Mouse (Mus musculus): ENCODE measurements at regions not wholly inside any gene's neighbourhood (a gene's known extent, or its start where the extent isn't known, plus 50 kb on each side); places are given as distances from the start of the nearest gene placed in this dataset.

DNA sequence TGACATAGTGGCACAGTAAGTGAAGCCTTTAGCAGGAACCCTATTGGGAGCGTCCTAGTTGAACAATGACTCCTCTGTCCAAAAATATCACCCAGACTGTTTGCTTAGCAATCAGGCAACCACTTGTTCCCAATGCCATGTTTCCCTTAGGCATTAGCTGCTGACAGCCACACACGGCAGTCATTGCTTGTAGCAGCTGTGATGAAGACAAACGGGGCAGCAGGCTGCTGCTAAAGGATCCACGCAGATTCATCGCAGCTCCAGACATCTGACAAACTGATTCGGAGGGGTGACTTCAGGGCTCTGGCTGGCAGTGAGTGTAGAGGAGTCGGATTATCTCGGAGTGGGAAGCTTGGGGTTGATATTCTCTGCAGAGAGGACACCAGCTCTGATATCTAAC is 120.0 kb upstream of the Kcnj6 start:
- Histone ChIP-seq H3K27ac (ENCODE audit: insufficient read depth, low read length) (no peak overlapping the region), H3K36me3 (ENCODE audit: control insufficient read depth, insufficient read depth, low read length, poor library complexity, severe bottlenecking) (no peaks in the 10 kb centered on the region), H3K4me1 (ENCODE audit: control insufficient read depth, insufficient read depth, low read length) (no peaks in the 10 kb centered on the region), H3K4me3 (ENCODE audit: low read depth, low read length) (no peak overlapping the region), H3K9ac (ENCODE audit: low read depth, poor library complexity, severe bottlenecking) (no peak overlapping the region), H3K27me3 (ENCODE audit: control insufficient read depth, insufficient read depth, low read length, poor library complexity, severe bottlenecking) (no peaks in the 10 kb centered on the region), H3K9me3 (replicated peaks; ENCODE audit: control insufficient read depth, insufficient read depth, low read length, poor library complexity, severe bottlenecking) (no peaks in the 10 kb centered on the region)
- TF ChIP-seq CTCF (IDR thresholded peaks at IDR 0.05; ENCODE audit: low read depth, low read length), result no peak
- TF ChIP-seq POLR2A (IDR thresholded peaks at IDR 0.05; ENCODE audit: insufficient read depth, low read length), result no peak
- TF ChIP-seq EP300 (IDR thresholded peaks at IDR 0.05; ENCODE audit: insufficient read depth, low read depth, low read length), result no peak

DNA sequence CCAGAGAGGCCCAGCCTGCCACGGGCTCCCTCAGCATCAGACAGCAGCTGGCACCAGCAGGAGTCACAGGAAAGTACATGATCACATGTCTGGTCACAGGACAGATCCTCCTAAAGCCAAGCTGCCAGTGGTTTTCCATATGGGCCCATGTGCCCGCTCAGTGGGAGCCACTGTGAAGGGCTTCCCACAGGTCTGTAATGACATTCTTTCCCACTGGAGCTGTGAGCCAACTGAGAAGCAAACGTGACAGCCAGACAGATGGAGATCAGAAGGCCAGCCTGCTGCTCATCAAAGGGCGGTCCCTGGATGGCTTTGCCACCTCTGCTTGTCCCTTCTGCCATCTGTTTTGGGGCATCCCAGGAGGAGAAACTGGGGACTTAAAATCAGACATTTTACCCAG is 121.8 kb upstream of the Kcnj6 start:
- Histone ChIP-seq H3K27me3 (ENCODE audit: control insufficient read depth, insufficient read depth, low read length, poor library complexity, severe bottlenecking) (no peaks in the 10 kb centered on the region), H3K27ac (ENCODE audit: insufficient read depth, low read length) (no peak overlapping the region), H3K9ac (ENCODE audit: low read depth, poor library complexity, severe bottlenecking) (no peak overlapping the region), H3K9me3 (replicated peaks; ENCODE audit: control insufficient read depth, insufficient read depth, low read length, poor library complexity, severe bottlenecking) (no peaks in the 10 kb centered on the region), H3K4me1 (ENCODE audit: control insufficient read depth, insufficient read depth, low read length) (no peaks in the 10 kb centered on the region), H3K4me3 (ENCODE audit: low read depth, low read length) (no peak overlapping the region), H3K36me3 (ENCODE audit: control insufficient read depth, insufficient read depth, low read length, poor library complexity, severe bottlenecking) (no peaks in the 10 kb centered on the region)
- no peak for TF ChIP-seq CTCF (IDR thresholded peaks at IDR 0.05; ENCODE audit: low read depth, low read length)
- TF ChIP-seq POLR2A (IDR thresholded peaks at IDR 0.05; ENCODE audit: insufficient read depth, low read length), result no peak
- TF ChIP-seq EP300 (IDR thresholded peaks at IDR 0.05; ENCODE audit: insufficient read depth, low read depth, low read length), result no peak

DNA sequence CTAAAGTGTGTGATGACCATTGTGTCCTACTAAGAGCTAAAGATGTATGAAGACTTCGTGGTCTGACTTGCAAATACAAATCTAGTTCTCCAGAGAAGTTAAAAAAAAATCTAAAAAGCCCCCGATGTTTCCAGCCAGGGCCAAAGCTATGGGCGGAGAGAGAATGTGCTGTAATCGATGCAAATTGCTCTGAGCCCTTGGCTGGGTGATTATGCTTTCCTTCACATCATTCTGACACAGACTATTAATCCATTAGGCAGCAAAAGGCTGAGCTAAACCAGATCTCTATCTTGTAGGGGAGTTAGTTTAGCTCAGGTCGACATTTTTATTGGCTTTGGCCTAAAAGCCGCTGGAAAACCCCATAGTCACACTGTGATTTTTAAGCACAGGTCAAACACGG is 124.5 kb upstream of the Kcnj6 start:
- H3K27ac ChIP-seq (ENCODE audit: insufficient read depth, low read length), result no peak overlapping the region
- H3K9me3 ChIP-seq (replicated peaks; ENCODE audit: control insufficient read depth, insufficient read depth, low read length, poor library complexity, severe bottlenecking), result no peaks in the 10 kb centered on the region
- no peaks in the 10 kb centered on the region for H3K4me1 ChIP-seq (ENCODE audit: control insufficient read depth, insufficient read depth, low read length)
- H3K4me3 ChIP-seq (ENCODE audit: low read depth, low read length), result no peak overlapping the region
- no peaks in the 10 kb centered on the region for H3K27me3 ChIP-seq (ENCODE audit: control insufficient read depth, insufficient read depth, low read length, poor library complexity, severe bottlenecking)
- TF ChIP-seq POLR2A (IDR thresholded peaks at IDR 0.05; ENCODE audit: insufficient read depth, low read length), result no peak
- TF ChIP-seq CTCF (IDR thresholded peaks at IDR 0.05; ENCODE audit: low read depth, low read length), result no peak
- no peak for TF ChIP-seq EP300 (IDR thresholded peaks at IDR 0.05; ENCODE audit: insufficient read depth, low read depth, low read length)
- no peak overlapping the region for H3K9ac ChIP-seq (ENCODE audit: low read depth, poor library complexity, severe bottlenecking)
- H3K36me3 ChIP-seq (ENCODE audit: control insufficient read depth, insufficient read depth, low read length, poor library complexity, severe bottlenecking), result no peaks in the 10 kb centered on the region

DNA sequence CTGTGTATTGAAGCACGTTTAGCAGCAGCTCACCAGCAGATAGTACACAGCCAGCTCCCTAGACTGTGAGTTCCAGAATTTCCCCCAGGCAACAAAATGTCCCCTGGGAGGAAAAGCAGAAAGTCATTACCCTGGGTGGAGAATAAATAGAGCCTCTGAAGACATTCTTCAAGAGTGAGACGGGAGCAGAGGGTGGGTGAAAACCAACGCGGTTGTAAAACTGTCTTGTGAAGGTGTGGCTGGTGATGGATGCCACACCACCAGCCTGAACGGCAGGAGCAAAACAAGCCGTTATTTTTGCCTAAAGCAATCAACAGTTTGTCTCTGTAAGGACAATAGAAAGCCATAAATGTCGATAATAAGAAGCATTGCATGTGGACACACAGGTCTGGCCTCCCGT is 129.7 kb upstream of the Kcnj15 start:
- Histone ChIP-seq H3K36me3 (ENCODE audit: control insufficient read depth, insufficient read depth, low read length, poor library complexity, severe bottlenecking) (no peaks in the 10 kb centered on the region), H3K27me3 (ENCODE audit: control insufficient read depth, insufficient read depth, low read length, poor library complexity, severe bottlenecking) (no peaks in the 10 kb centered on the region), H3K9ac (ENCODE audit: low read depth, poor library complexity, severe bottlenecking) (no peak overlapping the region), H3K4me1 (ENCODE audit: control insufficient read depth, insufficient read depth, low read length) (no peaks in the 10 kb centered on the region), H3K27ac (ENCODE audit: insufficient read depth, low read length) (no peak overlapping the region), H3K9me3 (replicated peaks; ENCODE audit: control insufficient read depth, insufficient read depth, low read length, poor library complexity, severe bottlenecking) (no peaks in the 10 kb centered on the region), H3K4me3 (ENCODE audit: low read depth, low read length) (no peak overlapping the region)
- TF ChIP-seq POLR2A (IDR thresholded peaks at IDR 0.05; ENCODE audit: insufficient read depth, low read length), result no peak
- TF ChIP-seq EP300 (IDR thresholded peaks at IDR 0.05; ENCODE audit: insufficient read depth, low read depth, low read length), result no peak
- no peak for TF ChIP-seq CTCF (IDR thresholded peaks at IDR 0.05; ENCODE audit: low read depth, low read length)

DNA sequence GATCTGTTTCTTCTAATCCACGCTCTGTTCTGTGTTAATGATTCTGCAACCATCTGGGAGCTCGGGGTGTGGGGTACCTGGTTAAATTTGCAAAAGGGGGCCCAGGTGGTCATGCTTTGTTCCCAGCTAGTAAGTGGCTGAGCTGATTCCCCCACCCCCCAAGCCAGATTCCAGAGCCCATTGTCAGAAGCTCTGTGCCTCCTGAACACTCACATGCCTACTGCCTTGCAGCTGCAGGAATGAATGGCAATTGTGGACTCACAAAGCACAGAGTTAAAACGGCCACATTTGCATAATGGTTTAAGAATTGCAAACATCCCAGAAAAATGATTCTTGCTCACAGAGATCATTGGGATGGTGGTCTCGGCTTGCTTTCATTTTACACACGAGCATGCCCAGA is 125.5 kb upstream of the Kcnj15 start:
- H3K27me3 ChIP-seq (ENCODE audit: control insufficient read depth, insufficient read depth, low read length, poor library complexity, severe bottlenecking), result no peaks in the 10 kb centered on the region
- H3K4me1 ChIP-seq (ENCODE audit: control insufficient read depth, insufficient read depth, low read length), result no peaks in the 10 kb centered on the region
- H3K9me3 ChIP-seq (replicated peaks; ENCODE audit: control insufficient read depth, insufficient read depth, low read length, poor library complexity, severe bottlenecking), result no peaks in the 10 kb centered on the region
- H3K9ac ChIP-seq (ENCODE audit: low read depth, poor library complexity, severe bottlenecking), result no peak overlapping the region
- H3K27ac ChIP-seq (ENCODE audit: insufficient read depth, low read length), result no peak overlapping the region
- H3K4me3 ChIP-seq (ENCODE audit: low read depth, low read length), result no peak overlapping the region
- no peaks in the 10 kb centered on the region for H3K36me3 ChIP-seq (ENCODE audit: control insufficient read depth, insufficient read depth, low read length, poor library complexity, severe bottlenecking)
- TF ChIP-seq EP300 (IDR thresholded peaks at IDR 0.05; ENCODE audit: insufficient read depth, low read depth, low read length) (no peak), CTCF (IDR thresholded peaks at IDR 0.05; ENCODE audit: low read depth, low read length) (no peak), POLR2A (IDR thresholded peaks at IDR 0.05; ENCODE audit: insufficient read depth, low read length) (no peak)

DNA sequence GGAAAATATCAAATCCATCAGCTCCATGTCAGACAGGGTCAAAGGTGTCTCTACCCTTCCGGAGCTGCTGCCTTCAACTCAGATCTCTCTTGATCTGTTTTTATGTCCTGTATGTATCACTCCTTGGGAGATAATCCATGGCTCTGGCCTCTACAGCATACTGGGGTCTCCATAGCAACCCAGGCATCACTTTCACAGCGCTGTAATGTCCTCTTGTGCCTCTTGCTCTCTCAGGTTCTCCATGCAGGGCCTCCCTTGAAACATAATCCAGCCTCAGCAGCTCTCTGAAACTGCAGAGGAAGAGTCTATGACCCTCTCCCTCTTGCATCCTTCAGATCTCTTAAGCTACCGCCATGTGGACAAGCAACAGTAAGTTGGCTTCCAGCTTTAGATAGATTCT is 118.5 kb upstream of the Kcnj15 start:
- H3K9ac ChIP-seq (ENCODE audit: low read depth, poor library complexity, severe bottlenecking), result no peak overlapping the region
- no peaks in the 10 kb centered on the region for H3K36me3 ChIP-seq (ENCODE audit: control insufficient read depth, insufficient read depth, low read length, poor library complexity, severe bottlenecking)
- no peak overlapping the region for H3K27ac ChIP-seq (ENCODE audit: insufficient read depth, low read length)
- H3K4me1 ChIP-seq (ENCODE audit: control insufficient read depth, insufficient read depth, low read length), result no peaks in the 10 kb centered on the region
- H3K4me3 ChIP-seq (ENCODE audit: low read depth, low read length), result no peak overlapping the region
- TF ChIP-seq CTCF (IDR thresholded peaks at IDR 0.05; ENCODE audit: low read depth, low read length), result no peak
- no peak for TF ChIP-seq EP300 (IDR thresholded peaks at IDR 0.05; ENCODE audit: insufficient read depth, low read depth, low read length)
- no peak for TF ChIP-seq POLR2A (IDR thresholded peaks at IDR 0.05; ENCODE audit: insufficient read depth, low read length)
- no peaks in the 10 kb centered on the region for H3K9me3 ChIP-seq (replicated peaks; ENCODE audit: control insufficient read depth, insufficient read depth, low read length, poor library complexity, severe bottlenecking)
- H3K27me3 ChIP-seq (ENCODE audit: control insufficient read depth, insufficient read depth, low read length, poor library complexity, severe bottlenecking), result no peaks in the 10 kb centered on the region
